Mouse (Mus musculus): ENCODE measurements around the gene Cwc22. TPM values are rescaled to one million over a fixed set of nuclear protein-coding genes. Genes with fewer than 3 reads are reported as not detected.

The Cwc22 gene
- total and polyA plus RNA-seq, 2 experiments from 2014 or later: 10.8 to 16.0 TPM

DNA sequence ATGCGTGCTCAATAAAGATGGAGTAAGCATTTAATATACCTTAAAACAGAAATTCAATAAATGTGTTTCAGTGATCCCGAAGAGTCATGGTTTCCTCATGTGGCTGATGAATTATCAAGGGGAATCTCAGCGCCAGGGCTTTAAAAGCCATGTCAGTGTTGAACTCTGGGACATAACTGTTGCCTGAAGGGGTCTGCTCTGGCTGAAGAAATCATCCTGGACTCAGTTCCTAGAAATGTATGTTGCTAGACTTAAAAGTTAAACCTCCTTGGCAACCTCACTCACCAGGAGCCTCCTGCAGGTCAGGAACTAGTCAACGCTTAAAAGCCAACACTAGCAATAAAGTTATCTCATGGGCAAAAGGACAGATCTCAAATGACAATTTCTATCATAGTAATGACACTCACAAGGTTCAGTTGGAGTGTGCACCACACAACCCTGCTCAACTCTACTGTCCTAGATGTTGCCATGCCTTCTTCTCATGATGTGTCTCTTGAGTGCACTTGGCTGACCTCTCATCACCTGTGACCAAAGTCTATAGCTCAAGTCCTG, 76.4 kb downstream of the Cwc22 start:
- no peak for DNase-seq (ENCODE audit: low spot score)
- H3K9me3 ChIP-seq (replicated peaks; ENCODE audit: control insufficient read depth, low read length): no peaks in the 10 kb centered on the region
- no peak for TF ChIP-seq EP300 (IDR thresholded peaks at IDR 0.05; ENCODE audit: low read depth)
- TF ChIP-seq CTCF (IDR thresholded peaks at IDR 0.05; ENCODE audit: low read depth): no peak
- no peak for ATAC-seq (ENCODE audit: insufficient read depth, low read depth)
- H3K4me1 ChIP-seq (ENCODE audit: control insufficient read depth, insufficient read depth): no peaks in the 10 kb centered on the region
- no peak overlapping the region for H3K27ac ChIP-seq (ENCODE audit: low read depth)
- no peaks in the 10 kb centered on the region for H3K27me3 ChIP-seq (ENCODE audit: control insufficient read depth, insufficient read depth, low read length)
- 83% methylated on average over 4 of the region's 4 CpGs for WGBS
- H3K4me2 ChIP-seq (ENCODE audit: low read depth, low read length): no peak overlapping the region
- no peaks in the 10 kb centered on the region for H3K36me3 ChIP-seq (replicated peaks; ENCODE audit: control insufficient read depth, insufficient read depth, low read length)
- H3K9ac ChIP-seq (replicated peaks; ENCODE audit: low read depth, low read length): no peak overlapping the region
- H3K4me3 ChIP-seq (ENCODE audit: low read depth, low read length): no peak overlapping the region

DNA sequence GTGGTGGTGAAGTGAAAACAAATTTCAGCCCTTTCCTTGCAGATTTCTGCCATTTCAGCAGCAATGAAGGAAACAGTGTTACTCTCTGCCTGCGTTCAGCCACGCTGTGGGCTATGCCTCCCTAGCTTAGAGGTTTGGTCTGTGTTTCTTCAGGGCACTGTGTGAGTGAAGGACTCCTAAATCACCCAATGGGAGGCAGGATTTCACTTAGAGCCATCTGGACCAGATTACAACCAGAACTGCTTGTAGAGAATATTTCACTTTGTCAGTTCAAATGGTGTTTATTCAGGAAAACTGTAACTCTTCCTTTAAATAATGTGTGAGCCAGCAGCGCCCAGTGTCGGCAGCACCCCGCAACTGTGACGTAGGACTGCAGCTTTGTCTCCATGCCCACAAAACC, 82.2 kb downstream of the Cwc22 start:
- ATAC-seq (ENCODE audit: insufficient read depth, low read depth): no peak
- peak overlapping the region; percentile 54 for H3K4me2 ChIP-seq (ENCODE audit: low read depth, low read length)
- H3K9me3 ChIP-seq (replicated peaks; ENCODE audit: control insufficient read depth, low read length): 0 out of 2 replicates have a peak, but pooled peaks cover 4% of the 10 kb centered on the region
- no peak overlapping the region for H3K27ac ChIP-seq (ENCODE audit: low read depth)
- H3K4me3 ChIP-seq (ENCODE audit: low read depth, low read length): peak overlapping the region; percentile 19; the same call in 1 of the 2 replicates
- no peak for DNase-seq (ENCODE audit: low spot score)
- TF ChIP-seq EP300 (IDR thresholded peaks at IDR 0.05; ENCODE audit: low read depth): no peak
- TF ChIP-seq CTCF (IDR thresholded peaks at IDR 0.05; ENCODE audit: low read depth): no peak
- no peak overlapping the region for H3K9ac ChIP-seq (replicated peaks; ENCODE audit: low read depth, low read length)
- peaks cover 4% of the 10 kb centered on the region; the same call in 1 of the 2 replicates for H3K4me1 ChIP-seq (ENCODE audit: control insufficient read depth, insufficient read depth)
- H3K36me3 ChIP-seq (replicated peaks; ENCODE audit: control insufficient read depth, insufficient read depth, low read length): no peaks in the 10 kb centered on the region
- no peaks in the 10 kb centered on the region for H3K27me3 ChIP-seq (ENCODE audit: control insufficient read depth, insufficient read depth, low read length)
- 71% methylated on average over 6 of the region's 6 CpGs for WGBS

DNA sequence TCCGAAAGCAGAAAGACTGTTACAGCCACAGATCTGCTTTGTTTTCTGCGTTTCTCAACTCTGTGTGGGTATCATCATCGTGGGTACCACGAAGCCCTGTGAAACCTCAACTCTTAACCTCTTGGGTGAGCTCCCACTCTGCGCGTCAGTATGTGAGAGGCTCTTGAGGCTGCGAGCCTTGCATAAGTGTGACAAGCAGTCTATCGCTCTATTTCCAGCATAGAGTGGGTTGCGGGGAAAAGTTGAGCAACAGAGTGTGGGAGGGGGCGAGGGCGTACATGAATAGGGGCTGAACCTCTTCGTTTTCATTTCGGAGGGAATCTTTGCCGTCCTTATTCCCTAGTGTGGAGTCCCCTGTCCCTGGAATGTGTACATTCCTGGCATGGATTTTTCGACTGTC, 82.7 kb downstream of the Cwc22 start:
- 0 out of 2 replicates have a peak, but pooled peaks cover 4% of the 10 kb centered on the region for H3K9me3 ChIP-seq (replicated peaks; ENCODE audit: control insufficient read depth, low read length)
- TF ChIP-seq EP300 (IDR thresholded peaks at IDR 0.05; ENCODE audit: low read depth) (no peak), CTCF (IDR thresholded peaks at IDR 0.05; ENCODE audit: low read depth) (no peak)
- peaks cover 4% of the 10 kb centered on the region; the same call in 1 of the 2 replicates for H3K4me1 ChIP-seq (ENCODE audit: control insufficient read depth, insufficient read depth)
- H3K9ac ChIP-seq (replicated peaks; ENCODE audit: low read depth, low read length): no peak overlapping the region
- H3K4me3 ChIP-seq (ENCODE audit: low read depth, low read length): peak overlapping the region; percentile 19; the same call in 1 of the 2 replicates
- ATAC-seq (ENCODE audit: insufficient read depth, low read depth) (peak; percentile 24; the same call in 1 of the 2 replicates), DNase-seq (ENCODE audit: low spot score) (no peak)
- H3K4me2 ChIP-seq (ENCODE audit: low read depth, low read length): peak overlapping the region; percentile 54
- no peak overlapping the region for H3K27ac ChIP-seq (ENCODE audit: low read depth)
- WGBS: 43% methylated on average over 15 of the region's 15 CpGs
- H3K36me3 ChIP-seq (replicated peaks; ENCODE audit: control insufficient read depth, insufficient read depth, low read length): no peaks in the 10 kb centered on the region
- no peaks in the 10 kb centered on the region for H3K27me3 ChIP-seq (ENCODE audit: control insufficient read depth, insufficient read depth, low read length)

DNA sequence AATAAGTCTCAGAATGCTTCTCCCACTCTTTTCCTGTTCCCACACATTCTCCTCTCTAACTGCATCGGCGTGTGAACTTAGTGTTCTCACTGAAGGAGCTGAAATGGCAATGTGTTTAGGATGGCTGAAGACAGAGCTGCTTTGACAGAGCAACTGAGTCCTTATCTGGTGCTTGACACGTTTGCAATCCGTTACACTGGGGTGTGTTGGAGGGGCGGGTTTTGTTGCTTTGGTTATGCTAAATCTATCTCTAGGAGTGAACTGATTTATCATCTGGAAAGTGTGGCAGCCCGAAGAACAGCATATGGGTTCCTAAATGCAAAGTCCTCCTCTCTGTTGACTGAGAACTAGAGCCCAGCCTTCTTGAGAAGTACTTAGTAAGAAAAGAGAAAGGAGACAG, 104.7 kb downstream of the Cwc22 start:
- 19% methylated on average over 6 of the region's 6 CpGs for WGBS
- Histone ChIP-seq H3K27me3 (ENCODE audit: control insufficient read depth, insufficient read depth, low read length) (no peaks in the 10 kb centered on the region), H3K4me2 (ENCODE audit: low read depth, low read length) (no peak overlapping the region), H3K4me1 (ENCODE audit: control insufficient read depth, insufficient read depth) (no peaks in the 10 kb centered on the region), H3K9ac (replicated peaks; ENCODE audit: low read depth, low read length) (no peak overlapping the region), H3K36me3 (replicated peaks; ENCODE audit: control insufficient read depth, insufficient read depth, low read length) (no peaks in the 10 kb centered on the region), H3K4me3 (ENCODE audit: low read depth, low read length) (no peak overlapping the region), H3K27ac (ENCODE audit: low read depth) (no peak overlapping the region), H3K9me3 (replicated peaks; ENCODE audit: control insufficient read depth, low read length) (no peaks in the 10 kb centered on the region)
- ATAC-seq (ENCODE audit: insufficient read depth, low read depth) (no peak), DNase-seq (ENCODE audit: low spot score) (no peak)
- TF ChIP-seq CTCF (IDR thresholded peaks at IDR 0.05; ENCODE audit: low read depth) (no peak), EP300 (IDR thresholded peaks at IDR 0.05; ENCODE audit: low read depth) (no peak)

DNA sequence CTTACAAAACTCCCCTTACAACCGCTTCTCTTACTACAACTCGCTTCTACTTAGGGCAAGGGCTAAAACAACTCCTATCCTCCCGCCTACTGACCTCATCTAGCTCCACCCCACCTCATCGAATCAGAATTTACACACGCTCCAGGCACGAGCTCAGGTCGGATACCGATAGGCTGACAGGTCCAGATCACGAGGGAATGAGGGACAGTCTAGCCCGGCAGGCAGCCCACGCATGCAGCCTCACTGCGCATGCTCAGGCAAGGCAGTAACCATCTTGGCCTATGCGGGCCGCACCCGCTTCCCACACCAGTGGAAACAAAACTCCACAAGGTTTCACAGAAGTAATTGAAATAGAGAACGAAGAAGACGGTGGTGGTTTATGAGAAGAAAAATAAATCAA, 106.6 kb downstream of the Cwc22 start:
- WGBS: 91% methylated on average over 17 of the region's 17 CpGs
- Histone ChIP-seq H3K36me3 (replicated peaks; ENCODE audit: control insufficient read depth, insufficient read depth, low read length) (no peaks in the 10 kb centered on the region), H3K27me3 (ENCODE audit: control insufficient read depth, insufficient read depth, low read length) (no peaks in the 10 kb centered on the region), H3K4me3 (ENCODE audit: low read depth, low read length) (no peak overlapping the region), H3K27ac (ENCODE audit: low read depth) (no peak overlapping the region), H3K4me2 (ENCODE audit: low read depth, low read length) (no peak overlapping the region), H3K9ac (replicated peaks; ENCODE audit: low read depth, low read length) (no peak overlapping the region), H3K4me1 (ENCODE audit: control insufficient read depth, insufficient read depth) (no peaks in the 10 kb centered on the region), H3K9me3 (replicated peaks; ENCODE audit: control insufficient read depth, low read length) (no peaks in the 10 kb centered on the region)
- DNase-seq (ENCODE audit: low spot score) (no peak), ATAC-seq (ENCODE audit: insufficient read depth, low read depth) (no peak)
- TF ChIP-seq EP300 (IDR thresholded peaks at IDR 0.05; ENCODE audit: low read depth): no peak
- no peak for TF ChIP-seq CTCF (IDR thresholded peaks at IDR 0.05; ENCODE audit: low read depth)

DNA sequence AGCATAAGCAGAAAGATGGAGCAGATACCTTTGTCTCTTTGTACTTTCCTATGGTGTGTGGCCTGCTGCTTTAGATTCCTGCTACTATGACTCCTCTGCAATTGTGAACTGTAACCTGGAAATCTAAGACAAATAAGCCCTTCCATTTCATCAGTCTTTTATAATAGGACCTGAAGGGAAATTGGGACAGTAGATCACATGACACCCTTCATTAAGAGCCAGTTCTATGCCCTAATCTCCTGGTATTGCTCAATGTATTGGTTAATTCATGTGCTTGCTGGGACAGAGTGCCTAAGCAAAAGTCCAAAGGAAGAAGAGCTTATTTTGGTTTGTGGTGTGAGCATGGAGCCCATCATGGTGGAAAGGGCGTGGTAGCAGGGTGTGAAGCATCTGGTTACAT, 107.5 kb downstream of the Cwc22 start:
- TF ChIP-seq EP300 (IDR thresholded peaks at IDR 0.05; ENCODE audit: low read depth): no peak
- TF ChIP-seq CTCF (IDR thresholded peaks at IDR 0.05; ENCODE audit: low read depth): no peak
- WGBS: 90% methylated on average over 1 of the region's 1 CpGs
- H3K4me2 ChIP-seq (ENCODE audit: low read depth, low read length): no peak overlapping the region

More for the DNA sequence above, 107.5 kb downstream of the Cwc22 start:
- no peak overlapping the region for H3K4me3 ChIP-seq (ENCODE audit: low read depth, low read length)
- H3K27me3 ChIP-seq (ENCODE audit: control insufficient read depth, insufficient read depth, low read length): no peaks in the 10 kb centered on the region
- no peak for DNase-seq (ENCODE audit: low spot score)
- H3K27ac ChIP-seq (ENCODE audit: low read depth): no peak overlapping the region
- H3K9ac ChIP-seq (replicated peaks; ENCODE audit: low read depth, low read length): no peak overlapping the region
- no peak for ATAC-seq (ENCODE audit: insufficient read depth, low read depth)
- no peaks in the 10 kb centered on the region for H3K4me1 ChIP-seq (ENCODE audit: control insufficient read depth, insufficient read depth)
- no peaks in the 10 kb centered on the region for H3K9me3 ChIP-seq (replicated peaks; ENCODE audit: control insufficient read depth, low read length)
- no peaks in the 10 kb centered on the region for H3K36me3 ChIP-seq (replicated peaks; ENCODE audit: control insufficient read depth, insufficient read depth, low read length)

Data from heart, postnatal 0 days (tissue).